Mouse (Mus musculus): ENCODE results near the gene Rxra. TPM values are rescaled to one million over a fixed set of nuclear protein-coding genes. Genes with fewer than 3 reads are reported as not detected.

Rxra gene
- total RNA-seq, 2 experiments from 2014 or later = 58.4 to 59.3 TPM

GRCm38 (mm10) chr2:27762509-27762908 is 86.3 kb downstream of the Rxra start:
- no peak for DNase-seq (ENCODE audit: low spot score in 2 of 2)

- no peak for DNase-seq (ENCODE audit: low spot score in 2 of 2)
Measured at GRCm38 (mm10) chr2:27762920-27763780, 86.9 kb downstream of the Rxra start.

GRCm38 (mm10) chr2:27764256-27764936 is 88.2 kb downstream of the Rxra start:
- DNase-seq (ENCODE audit: low spot score in 2 of 2) = no peak

GRCm38 (mm10) chr2:27764937-27765319 is 88.7 kb downstream of the Rxra start:
- peak; percentile 74 for DNase-seq (ENCODE audit: low spot score in 2 of 2)

GRCm38 (mm10) chr2:27767773-27768172 is 91.5 kb downstream of the Rxra start:
- DNase-seq (ENCODE audit: low spot score in 2 of 2) = no peak

- DNase-seq (ENCODE audit: low spot score in 2 of 2) = no peak
Measured at GRCm38 (mm10) chr2:27769701-27770100, 93.5 kb downstream of the Rxra start.

- DNase-seq (ENCODE audit: low spot score in 2 of 2) = no peak
Measured at GRCm38 (mm10) chr2:27770205-27770604, 94.0 kb downstream of the Rxra start.

GRCm38 (mm10) chr2:27771936-27772335 is 95.7 kb downstream of the Rxra start:
- peak; percentile 65 to 78 for DNase-seq (ENCODE audit: low spot score in 2 of 2)

GRCm38 (mm10) chr2:27772841-27773388 is 96.7 kb downstream of the Rxra start:
- no peak for DNase-seq (ENCODE audit: low spot score in 2 of 2)

- DNase-seq (ENCODE audit: low spot score in 2 of 2) = no peak
Measured at GRCm38 (mm10) chr2:27773980-27774730, 97.9 kb downstream of the Rxra start.

GRCm38 (mm10) chr2:27775006-27775405 is 98.8 kb downstream of the Rxra start:
- DNase-seq (ENCODE audit: low spot score in 2 of 2) = no peak

- no peak for DNase-seq (ENCODE audit: low spot score in 2 of 2)
Measured at GRCm38 (mm10) chr2:27775625-27776024, 99.4 kb downstream of the Rxra start.

- no peak for DNase-seq (ENCODE audit: low spot score in 2 of 2)
Measured at GRCm38 (mm10) chr2:27777756-27778155, 101.5 kb downstream of the Rxra start.

GRCm38 (mm10) chr2:27778289-27778688 is 102.0 kb downstream of the Rxra start:
- no peak for DNase-seq (ENCODE audit: low spot score in 2 of 2)

- DNase-seq (ENCODE audit: low spot score in 2 of 2) = no peak
Measured at GRCm38 (mm10) chr2:27779291-27779866, 103.1 kb downstream of the Rxra start.

GRCm38 (mm10) chr2:27780162-27780561 is 103.9 kb downstream of the Rxra start:
- no peak for DNase-seq (ENCODE audit: low spot score in 2 of 2)

- no peak for DNase-seq (ENCODE audit: low spot score in 2 of 2)
Measured at GRCm38 (mm10) chr2:27785363-27785762, 109.1 kb downstream of the Rxra start.

- DNase-seq (ENCODE audit: low spot score in 2 of 2) = no peak
Measured at GRCm38 (mm10) chr2:27785973-27786417, 109.8 kb downstream of the Rxra start.

GRCm38 (mm10) chr2:27791571-27791970 is 115.3 kb downstream of the Rxra start:
- no peak for DNase-seq (ENCODE audit: low spot score in 2 of 2)

- DNase-seq (ENCODE audit: low spot score in 2 of 2) = no peak
Measured at GRCm38 (mm10) chr2:27799018-27799417, 122.8 kb downstream of the Rxra start.

GRCm38 (mm10) chr2:27801041-27801440 is 124.8 kb downstream of the Rxra start:
- no peak for DNase-seq (ENCODE audit: low spot score in 2 of 2)

Data from adrenal gland, postnatal 4 days (tissue).